Mouse (Mus musculus) lung, postnatal 4 days (tissue): ENCODE results near the gene Epha5.

Experiments used
- DNase-seq, 2 experiments: peaks; one replicate each; pipeline ENCODE4 v3.0.0; 2021

Gene Epha5

DNA sequence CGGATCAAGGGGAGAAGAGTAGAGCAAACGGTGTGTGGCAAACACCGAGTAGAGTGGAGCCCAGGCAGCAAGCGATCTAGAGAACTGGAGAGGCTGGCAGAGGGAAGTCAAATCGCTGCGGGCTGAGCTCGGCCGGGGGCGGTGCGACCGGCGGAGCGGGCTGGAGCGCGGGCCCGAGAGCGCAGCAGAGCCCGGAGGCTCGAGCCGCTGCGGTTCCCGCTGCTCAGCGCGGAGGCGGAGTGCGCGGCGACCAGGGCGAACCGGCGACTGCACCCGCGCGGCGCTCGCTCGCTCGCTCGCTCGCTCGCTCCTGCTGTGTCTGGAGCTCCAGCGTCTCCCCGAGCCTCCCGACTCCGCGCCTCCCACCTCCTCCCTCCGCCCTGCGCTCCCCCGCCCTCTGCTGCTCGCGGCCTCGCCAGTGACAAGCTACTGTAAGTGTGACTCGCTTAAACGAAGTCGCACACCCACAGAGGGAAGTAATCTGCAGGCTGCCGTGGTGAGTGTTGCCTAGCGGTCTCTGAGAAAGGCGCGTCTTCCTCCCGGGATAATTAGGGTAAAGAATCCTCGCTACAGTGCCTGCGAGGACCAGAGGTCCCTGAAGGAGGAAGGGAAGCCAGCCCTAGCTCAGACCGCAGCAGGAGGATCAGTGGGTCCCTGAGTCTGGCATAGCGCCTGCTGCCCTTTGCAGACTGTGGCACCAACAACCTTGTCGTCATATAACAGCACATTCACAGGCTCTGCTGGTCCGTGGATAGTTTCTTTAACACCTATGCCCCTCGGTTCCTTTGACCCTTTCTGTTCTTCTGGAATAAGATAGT lies at the start of gene Epha5:
TSS of gene Epha5 (minus strand) at position 321 of the 818 bp plus-strand sequence.
- DNase-seq, result peak; percentile 44 to 69

GRCm38 (mm10) chr5:84456216-84456615 lies 39.0 kb upstream of the Epha5 start:
- no peak for DNase-seq

- DNase-seq, result no peak
Measured at GRCm38 (mm10) chr5:84454641-84455040, 37.5 kb upstream of the Epha5 start.

- no peak for DNase-seq
Measured at GRCm38 (mm10) chr5:84453839-84454238, 36.7 kb upstream of the Epha5 start.

GRCm38 (mm10) chr5:84440232-84440631 lies 23.1 kb upstream of the Epha5 start:
- no peak for DNase-seq

DNA sequence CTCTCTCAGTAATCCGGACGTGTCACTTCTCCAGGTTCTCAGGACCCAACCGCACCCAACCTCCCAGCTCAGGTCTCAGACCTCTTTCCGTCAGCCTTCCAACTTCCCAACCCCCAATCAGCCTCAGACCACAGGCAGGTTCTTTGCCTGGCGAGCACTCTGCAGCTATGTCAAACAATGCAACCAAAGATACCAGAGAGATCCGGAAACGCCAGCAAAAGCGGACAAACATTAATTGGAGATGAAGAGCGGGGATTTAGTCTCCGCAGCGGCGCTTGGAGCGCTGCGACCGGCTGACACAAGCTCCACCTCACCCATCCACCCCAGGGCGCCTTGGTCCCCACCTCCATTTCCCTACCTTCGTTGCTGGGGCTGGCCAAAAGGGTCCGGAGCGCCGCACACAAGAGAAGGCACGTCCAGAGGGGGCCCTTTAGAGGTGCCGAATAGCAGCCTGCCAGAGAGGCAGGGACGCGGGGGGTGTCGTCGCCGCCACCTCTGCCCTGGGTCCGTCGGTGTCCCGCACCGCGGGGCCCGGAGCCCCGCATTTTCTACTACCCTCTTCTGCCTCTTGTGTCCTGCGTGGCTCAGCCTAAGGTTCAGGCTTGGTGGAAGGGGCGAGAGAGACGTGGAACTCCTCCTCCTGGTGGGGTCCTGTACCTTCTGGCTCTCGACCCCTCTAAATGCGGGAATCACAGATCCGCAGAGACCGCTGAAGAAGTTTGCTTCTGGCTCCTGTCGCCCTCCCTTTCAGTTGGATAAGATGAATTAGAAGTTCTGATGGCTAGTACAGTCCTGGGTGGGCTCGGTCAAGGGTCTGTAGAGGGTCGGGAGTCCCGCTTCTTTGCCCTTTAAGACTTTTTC lies 991 bp downstream of the Epha5 start:
- DNase-seq, result peak in 1 of 2 experiments; percentile 16

GRCm38 (mm10) chr5:84414931-84415431 lies 2.2 kb downstream of the Epha5 start:
- no peak for DNase-seq

DNA sequence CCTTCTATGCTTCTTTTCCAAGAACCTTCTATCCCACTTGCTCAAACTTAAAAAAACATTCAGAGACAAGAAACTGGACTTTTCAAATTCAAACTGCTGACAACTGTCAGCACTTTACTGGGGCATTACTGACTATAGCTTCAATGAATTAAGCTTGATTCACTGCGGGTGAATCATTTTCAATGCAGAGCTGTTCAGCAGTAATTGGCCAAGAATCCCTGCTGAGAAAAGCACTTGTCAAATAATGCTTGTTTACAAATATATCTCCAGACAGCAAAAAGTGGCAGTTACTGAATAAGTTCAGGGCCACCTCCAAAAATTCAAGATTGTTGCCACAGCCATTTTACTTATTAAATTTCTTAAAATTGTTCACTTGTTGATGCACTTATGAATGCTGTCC lies 4.2 kb downstream of the Epha5 start:
- DNase-seq, result no peak

GRCm38 (mm10) chr5:84408370-84408769 lies 8.8 kb downstream of the Epha5 start:
- DNase-seq, result no peak

DNA sequence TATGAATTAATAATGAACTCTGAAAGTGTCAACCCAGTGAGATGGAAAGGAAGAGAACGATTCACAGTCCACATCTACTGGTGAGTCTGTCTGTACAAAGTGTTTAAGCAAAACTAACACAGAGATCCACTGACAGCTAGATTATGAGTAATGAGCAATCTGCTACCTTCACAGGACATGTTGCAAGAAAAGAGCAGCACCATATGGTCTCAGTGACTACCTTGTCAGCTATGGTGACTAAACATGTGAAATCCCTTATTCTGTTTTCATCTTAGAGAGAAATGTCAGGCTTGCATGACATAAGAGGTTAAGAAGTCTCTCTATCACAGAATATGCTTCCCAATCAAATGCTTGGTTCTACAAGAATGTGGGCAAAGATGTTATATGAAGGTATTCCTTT lies 20.1 kb downstream of the Epha5 start:
- DNase-seq, result no peak

DNA sequence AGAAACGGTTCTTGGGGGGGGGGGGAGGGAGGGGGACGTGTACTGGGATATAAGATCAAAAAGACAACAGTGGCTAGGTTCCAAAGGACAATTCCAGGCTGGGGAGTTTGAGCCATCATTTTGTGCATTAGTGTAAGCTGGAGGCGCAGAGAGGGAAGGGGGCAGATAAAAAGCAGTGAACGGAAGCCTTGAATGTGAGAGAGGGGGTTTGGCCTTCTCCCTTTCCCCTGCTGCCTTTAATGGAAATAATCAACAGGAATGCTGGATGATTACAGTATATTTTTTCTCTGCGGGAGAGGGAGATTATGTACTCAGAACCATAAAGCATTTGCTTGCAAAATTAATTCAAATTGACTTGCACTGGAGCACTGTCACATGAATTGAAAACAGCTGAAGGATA lies 51.8 kb downstream of the Epha5 start:
- no peak for DNase-seq

DNA sequence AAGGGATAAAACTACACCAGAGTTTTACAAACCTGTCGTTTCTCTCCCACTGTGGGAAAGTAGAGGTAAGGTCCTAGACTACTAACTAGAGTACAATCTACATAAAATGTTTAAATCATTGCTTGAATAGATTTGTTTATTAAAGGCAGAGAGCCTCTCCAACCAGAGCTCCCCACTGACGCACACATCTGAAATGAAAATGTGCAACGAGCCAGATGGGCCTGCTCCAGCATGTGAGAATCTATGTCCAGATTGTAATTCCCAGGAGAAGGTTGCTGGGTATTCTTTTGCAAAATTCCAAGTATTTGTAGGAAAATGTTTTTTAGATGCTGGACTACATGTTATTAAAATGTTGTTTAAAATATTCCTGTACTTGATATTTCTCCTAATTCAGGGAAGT lies 57.8 kb downstream of the Epha5 start:
- DNase-seq, result no peak

DNA sequence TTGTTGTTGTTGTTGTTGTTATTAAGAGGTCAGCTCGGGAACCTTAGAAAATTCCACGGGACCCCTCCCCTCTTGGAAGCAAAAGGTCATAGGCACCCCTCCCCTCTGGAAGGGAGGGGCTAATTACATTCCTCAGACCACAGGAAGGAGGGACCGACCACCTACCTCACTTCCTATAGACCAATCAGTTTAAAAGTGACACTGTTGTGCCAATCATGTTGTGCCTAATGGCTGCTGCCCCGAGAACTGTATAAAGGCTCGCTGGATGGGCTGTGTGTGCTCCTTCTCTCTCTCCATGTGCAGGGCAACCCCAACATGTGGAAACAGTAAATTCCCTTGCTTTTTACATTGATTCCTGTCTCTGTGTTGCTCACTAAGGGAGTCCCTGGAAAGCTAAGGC lies 64.1 kb downstream of the Epha5 start:
- no peak for DNase-seq

GRCm38 (mm10) chr5:84346728-84347499 lies 70.3 kb downstream of the Epha5 start:
- no peak for DNase-seq

- DNase-seq, result no peak
Measured at GRCm38 (mm10) chr5:84335834-84336465, 81.2 kb downstream of the Epha5 start.

GRCm38 (mm10) chr5:84334481-84334880 lies 82.7 kb downstream of the Epha5 start:
- DNase-seq, result no peak

DNA sequence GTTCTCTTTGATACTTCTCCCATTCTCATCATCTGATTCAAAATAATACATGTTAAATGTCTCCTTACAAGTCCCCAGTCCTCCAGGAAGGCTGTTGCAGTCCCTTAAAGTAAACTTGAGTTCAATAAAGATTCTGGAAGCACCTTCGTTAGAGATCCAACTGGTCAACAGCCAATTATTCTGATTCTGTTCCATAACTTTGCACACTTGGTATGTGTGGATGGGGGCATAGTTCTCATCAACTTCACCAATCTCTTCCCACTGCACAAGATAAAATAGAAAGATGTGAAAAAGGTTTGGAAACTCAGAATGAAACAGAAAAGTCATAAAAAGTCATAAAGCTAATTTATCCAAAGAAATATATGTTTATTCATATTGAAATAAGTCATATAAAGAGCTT lies 85.6 kb downstream of the Epha5 start:
- no peak for DNase-seq

DNA sequence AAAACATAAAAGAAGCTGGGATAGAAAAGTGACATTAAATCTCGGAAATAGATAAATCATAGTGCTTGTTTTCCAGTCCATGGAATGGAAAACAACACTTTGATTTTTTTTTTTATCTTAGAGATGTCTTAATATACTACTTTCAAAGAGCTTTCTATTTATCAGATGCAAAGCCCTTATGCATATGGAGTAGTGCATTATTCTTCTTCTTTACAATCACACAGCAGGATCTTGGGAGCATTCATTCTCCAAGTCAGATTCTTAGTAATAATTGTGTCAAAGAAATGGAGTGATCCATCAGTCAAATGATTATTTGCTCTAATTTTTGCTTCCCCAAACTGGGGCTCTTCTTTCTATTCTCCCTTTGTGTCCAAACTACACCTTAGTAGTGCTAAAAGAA lies 96.6 kb downstream of the Epha5 start:
- no peak for DNase-seq

DNA sequence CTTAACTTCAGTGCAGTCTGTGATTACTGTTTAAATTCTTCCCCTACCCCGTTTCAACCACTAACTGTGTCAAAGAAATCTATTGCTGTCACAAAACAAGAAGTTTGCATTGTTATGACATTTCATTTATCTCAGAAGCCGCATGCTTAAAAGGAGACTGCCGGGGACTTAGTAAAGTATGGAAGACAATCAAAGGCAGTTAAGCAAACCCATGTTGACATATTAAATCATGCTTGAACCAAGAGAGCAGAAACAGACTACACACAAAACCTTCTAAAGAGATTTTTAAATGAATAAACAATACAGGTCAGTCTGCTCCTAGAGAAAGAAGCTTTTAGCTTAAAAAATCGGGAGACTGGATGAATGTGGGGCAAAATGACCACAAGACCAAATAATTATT lies 97.0 kb downstream of the Epha5 start:
- DNase-seq, result no peak

GRCm38 (mm10) chr5:84318814-84319340 lies 98.3 kb downstream of the Epha5 start:
- no peak for DNase-seq

DNA sequence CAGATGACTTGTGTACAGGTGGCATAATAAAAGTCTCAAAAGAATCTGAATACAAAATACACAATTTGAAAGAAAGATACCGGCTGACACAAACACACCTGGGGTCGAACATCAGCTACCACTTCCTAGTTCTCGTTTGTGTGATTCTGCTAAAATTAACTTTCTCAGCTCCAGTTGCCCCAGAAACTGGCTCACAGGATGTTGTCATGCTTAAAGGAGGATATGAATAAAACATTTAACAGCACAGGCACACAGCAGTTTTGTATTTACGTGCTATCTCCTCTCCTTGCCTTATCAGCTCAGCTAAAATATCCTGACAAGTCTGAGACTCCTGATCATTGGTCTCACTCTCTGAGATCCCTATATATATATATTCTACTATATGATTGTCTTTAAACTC lies 99.3 kb downstream of the Epha5 start:
- no peak for DNase-seq

GRCm38 (mm10) chr5:84313619-84314018 lies 103.6 kb downstream of the Epha5 start:
- DNase-seq, result no peak
